Mouse (Mus musculus) megakaryocyte, embryonic 14.5 days (primary cell): ENCODE measurements at regions not wholly inside any gene's neighbourhood (a gene's known extent, or its start where the extent isn't known, plus 50 kb on each side); places are given as distances from the start of the nearest gene placed in this dataset.

Source experiments
- H3K27me3 ChIP-seq: replicated peaks from 2 replicates; pipeline ENCODE3; 2012; ENCODE audit warnings: inconsistent platforms
- H3K36me3 ChIP-seq: replicated peaks from 2 replicates; pipeline ENCODE3; 2012; ENCODE audit warnings: low read length, inconsistent platforms, mixed read lengths
- H3K4me1 ChIP-seq: 2 replicates; pipeline ENCODE4 v1.6.1; 2012; ENCODE audit warnings: inconsistent platforms
- H3K4me3 ChIP-seq: replicated peaks from 2 replicates; pipeline ENCODE3; 2012; ENCODE audit warnings: moderate library complexity, mild to moderate bottlenecking, inconsistent platforms
- H3K9me3 ChIP-seq: 2 replicates; pipeline ENCODE4 v1.6.1; 2012; ENCODE audit warnings: inconsistent platforms
- FLI1 ChIP-seq: IDR thresholded peaks from 2 replicates; pipeline ENCODE4 v1.6.1; 2012; ENCODE audit warnings: low read length, inconsistent platforms, mixed read lengths
- GATA1 ChIP-seq: IDR thresholded peaks from 3 replicates; pipeline ENCODE4 v1.6.1; 2012; ENCODE audit warnings: mixed read lengths, low read length, inconsistent platforms, borderline replicate concordance

- Histone ChIP-seq H3K27me3 (peaks cover 18% of the 10 kb centered on the region), H3K4me1 (peaks cover 17% of the 10 kb centered on the region), H3K9me3 (peaks cover 3% of the 10 kb centered on the region; the same call in 1 of the 2 replicates), H3K36me3 (no peaks in the 10 kb centered on the region), H3K4me3 (no peak overlapping the region)
- no peak for TF ChIP-seq GATA1
- no peak for TF ChIP-seq FLI1
Measured at GRCm38 (mm10) chr6:49989585-49990521, 120.2 kb upstream of the Mpp6 start.

GRCm38 (mm10) chr6:49990522-49990858 is 119.6 kb upstream of the Mpp6 start:
- Histone ChIP-seq H3K9me3 (peaks cover 3% of the 10 kb centered on the region; the same call in 1 of the 2 replicates), H3K27me3 (peaks cover 18% of the 10 kb centered on the region), H3K4me3 (no peak overlapping the region), H3K4me1 (peaks cover 17% of the 10 kb centered on the region), H3K36me3 (no peaks in the 10 kb centered on the region)
- no peak for TF ChIP-seq FLI1
- TF ChIP-seq GATA1 = no peak

- Histone ChIP-seq H3K4me3 (no peak overlapping the region), H3K9me3 (no peaks in the 10 kb centered on the region), H3K4me1 (no peaks in the 10 kb centered on the region), H3K27me3 (peaks cover 18% of the 10 kb centered on the region), H3K36me3 (no peaks in the 10 kb centered on the region)
- TF ChIP-seq GATA1 = no peak
- TF ChIP-seq FLI1 = no peak
Measured at GRCm38 (mm10) chr6:49999365-49999764, 110.7 kb upstream of the Mpp6 start.

GRCm38 (mm10) chr6:50008074-50008473 is 102.0 kb upstream of the Mpp6 start:
- no peaks in the 10 kb centered on the region for H3K9me3 ChIP-seq
- no peak for TF ChIP-seq FLI1
- no peak for TF ChIP-seq GATA1
- H3K4me3 ChIP-seq = no peak overlapping the region
- peaks cover 24% of the 10 kb centered on the region for H3K4me1 ChIP-seq
- no peaks in the 10 kb centered on the region for H3K36me3 ChIP-seq
- H3K27me3 ChIP-seq = peaks cover 12% of the 10 kb centered on the region

GRCm38 (mm10) chr6:50008869-50009268 is 101.2 kb upstream of the Mpp6 start:
- TF ChIP-seq FLI1 (no peak), GATA1 (no peak)
- Histone ChIP-seq H3K9me3 (no peaks in the 10 kb centered on the region), H3K36me3 (no peaks in the 10 kb centered on the region), H3K4me3 (no peak overlapping the region), H3K27me3 (peaks cover 12% of the 10 kb centered on the region), H3K4me1 (peaks cover 24% of the 10 kb centered on the region)

- peaks cover 24% of the 10 kb centered on the region for H3K4me1 ChIP-seq
- H3K9me3 ChIP-seq = no peaks in the 10 kb centered on the region
- no peak for TF ChIP-seq GATA1
- TF ChIP-seq FLI1 = no peak
- H3K36me3 ChIP-seq = no peaks in the 10 kb centered on the region
- H3K27me3 ChIP-seq = peaks cover 10% of the 10 kb centered on the region
- H3K4me3 ChIP-seq = no peak overlapping the region
Measured at GRCm38 (mm10) chr6:50009339-50009738, 100.7 kb upstream of the Mpp6 start.

- H3K27me3 ChIP-seq = peaks cover 7% of the 10 kb centered on the region
- peaks cover 24% of the 10 kb centered on the region for H3K4me1 ChIP-seq
- no peaks in the 10 kb centered on the region for H3K9me3 ChIP-seq
- H3K36me3 ChIP-seq = no peaks in the 10 kb centered on the region
- TF ChIP-seq GATA1 = no peak
- no peak for TF ChIP-seq FLI1
- no peak overlapping the region for H3K4me3 ChIP-seq
Measured at GRCm38 (mm10) chr6:50009856-50010255, 100.2 kb upstream of the Mpp6 start.

- Histone ChIP-seq H3K4me1 (peaks cover 24% of the 10 kb centered on the region), H3K27me3 (peaks cover 7% of the 10 kb centered on the region)
Measured at GRCm38 (mm10) chr6:50011071-50011470, 99.0 kb upstream of the Mpp6 start.

GRCm38 (mm10) chr6:50011746-50012453 is 98.1 kb upstream of the Mpp6 start:
- H3K4me3 ChIP-seq = no peak overlapping the region
- TF ChIP-seq FLI1 = no peak
- no peak for TF ChIP-seq GATA1
- H3K36me3 ChIP-seq = no peaks in the 10 kb centered on the region

More at GRCm38 (mm10) chr6:50011071-50011470, 99.0 kb upstream of the Mpp6 start:
- Histone ChIP-seq H3K36me3 (no peaks in the 10 kb centered on the region), H3K9me3 (no peaks in the 10 kb centered on the region), H3K4me3 (no peak overlapping the region)
- no peak for TF ChIP-seq GATA1
- TF ChIP-seq FLI1 = no peak

GRCm38 (mm10) chr6:50013067-50013466 is 97.0 kb upstream of the Mpp6 start:
- Histone ChIP-seq H3K4me3 (no peak overlapping the region), H3K9me3 (no peaks in the 10 kb centered on the region), H3K27me3 (peaks cover 7% of the 10 kb centered on the region), H3K36me3 (no peaks in the 10 kb centered on the region), H3K4me1 (peaks cover 24% of the 10 kb centered on the region)
- TF ChIP-seq GATA1 (no peak), FLI1 (no peak)

More at GRCm38 (mm10) chr6:50011746-50012453, 98.1 kb upstream of the Mpp6 start:
- peaks cover 24% of the 10 kb centered on the region for H3K4me1 ChIP-seq
- no peaks in the 10 kb centered on the region for H3K9me3 ChIP-seq
- H3K27me3 ChIP-seq = peaks cover 7% of the 10 kb centered on the region
